Mouse (Mus musculus): Measurements from ENCODE around the gene Trmt44. TPM values are rescaled to one million over a fixed set of nuclear protein-coding genes. Genes with fewer than 3 reads are reported as not detected.

The Trmt44 gene
- polyA plus RNA-seq, 1 experiment from 2014 or later, result 2.2 TPM

- Histone ChIP-seq H3K27me3 (ENCODE audit: control insufficient read depth, insufficient read depth, low read depth, low read length) (no peaks in the 10 kb centered on the region), H3K36me3 (ENCODE audit: control insufficient read depth, insufficient read depth) (peaks cover 18% of the 10 kb centered on the region), H3K4me1 (ENCODE audit: control insufficient read depth, low read depth, low read length) (no peaks in the 10 kb centered on the region), H3K9me3 (replicated peaks; ENCODE audit: control insufficient read depth, low read length) (no peaks in the 10 kb centered on the region), H3K9ac (ENCODE audit: low read depth, low read length) (no peak overlapping the region), H3K4me3 (ENCODE audit: low read depth, low read length) (no peak overlapping the region), H3K27ac (ENCODE audit: low read length) (no peak overlapping the region), H3K4me2 (ENCODE audit: low read depth, low read length) (no peak overlapping the region)
- no peak for ATAC-seq (ENCODE audit: low read depth)
- WGBS (ENCODE audit: insufficient replicate concordance), result 55% methylated on average over 8 of the region's 8 CpGs
Measured at GRCm38 (mm10) chr5:35559447-35559846, 15.4 kb downstream of the Trmt44 start.

GRCm38 (mm10) chr5:35557946-35558621 is 16.8 kb downstream of the Trmt44 start:
- H3K4me1 ChIP-seq (ENCODE audit: control insufficient read depth, low read depth, low read length), result no peaks in the 10 kb centered on the region
- peaks cover 11% of the 10 kb centered on the region; the same call in 1 of the 2 replicates for H3K36me3 ChIP-seq (ENCODE audit: control insufficient read depth, insufficient read depth)
- no peaks in the 10 kb centered on the region for H3K9me3 ChIP-seq (replicated peaks; ENCODE audit: control insufficient read depth, low read length)
- H3K4me2 ChIP-seq (ENCODE audit: low read depth, low read length), result no peak overlapping the region
- ATAC-seq (ENCODE audit: low read depth), result no peak
- WGBS (ENCODE audit: insufficient replicate concordance), result 75% methylated on average over 13 of the region's 13 CpGs
- H3K4me3 ChIP-seq (ENCODE audit: low read depth, low read length), result no peak overlapping the region
- no peaks in the 10 kb centered on the region for H3K27me3 ChIP-seq (ENCODE audit: control insufficient read depth, insufficient read depth, low read depth, low read length)
- no peak overlapping the region for H3K9ac ChIP-seq (ENCODE audit: low read depth, low read length)
- H3K27ac ChIP-seq (ENCODE audit: low read length), result no peak overlapping the region

DNA sequence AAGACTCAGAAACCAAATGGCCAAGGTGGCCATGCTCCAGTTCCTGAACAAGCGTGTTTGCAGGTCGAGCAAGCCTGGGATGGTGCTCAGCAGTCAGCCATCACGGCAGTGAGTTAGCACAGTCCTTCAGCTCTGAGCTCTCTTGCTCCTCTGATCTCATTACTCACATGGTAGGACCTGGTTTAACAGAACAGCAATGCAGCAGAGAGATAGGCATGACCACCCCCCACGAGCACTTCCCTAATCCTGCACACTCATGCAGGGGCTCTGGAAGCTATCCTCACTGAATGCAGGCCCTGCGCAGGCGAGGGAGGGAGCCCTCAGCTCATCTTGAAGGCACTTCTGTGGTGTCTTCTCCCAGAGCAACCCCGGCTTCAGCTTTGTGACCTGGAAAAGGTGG is 18.5 kb downstream of the Trmt44 start:
- Histone ChIP-seq H3K4me1 (ENCODE audit: control insufficient read depth, low read depth, low read length) (no peaks in the 10 kb centered on the region), H3K36me3 (ENCODE audit: control insufficient read depth, insufficient read depth) (peaks cover 5% of the 10 kb centered on the region; the same call in 1 of the 2 replicates), H3K9me3 (replicated peaks; ENCODE audit: control insufficient read depth, low read length) (no peaks in the 10 kb centered on the region), H3K4me3 (ENCODE audit: low read depth, low read length) (no peak overlapping the region), H3K27me3 (ENCODE audit: control insufficient read depth, insufficient read depth, low read depth, low read length) (no peaks in the 10 kb centered on the region), H3K9ac (ENCODE audit: low read depth, low read length) (no peak overlapping the region), H3K4me2 (ENCODE audit: low read depth, low read length) (no peak overlapping the region), H3K27ac (ENCODE audit: low read length) (no peak overlapping the region)
- WGBS (ENCODE audit: insufficient replicate concordance), result 64% methylated on average over 7 of the region's 7 CpGs
- no peak for ATAC-seq (ENCODE audit: low read depth)

DNA sequence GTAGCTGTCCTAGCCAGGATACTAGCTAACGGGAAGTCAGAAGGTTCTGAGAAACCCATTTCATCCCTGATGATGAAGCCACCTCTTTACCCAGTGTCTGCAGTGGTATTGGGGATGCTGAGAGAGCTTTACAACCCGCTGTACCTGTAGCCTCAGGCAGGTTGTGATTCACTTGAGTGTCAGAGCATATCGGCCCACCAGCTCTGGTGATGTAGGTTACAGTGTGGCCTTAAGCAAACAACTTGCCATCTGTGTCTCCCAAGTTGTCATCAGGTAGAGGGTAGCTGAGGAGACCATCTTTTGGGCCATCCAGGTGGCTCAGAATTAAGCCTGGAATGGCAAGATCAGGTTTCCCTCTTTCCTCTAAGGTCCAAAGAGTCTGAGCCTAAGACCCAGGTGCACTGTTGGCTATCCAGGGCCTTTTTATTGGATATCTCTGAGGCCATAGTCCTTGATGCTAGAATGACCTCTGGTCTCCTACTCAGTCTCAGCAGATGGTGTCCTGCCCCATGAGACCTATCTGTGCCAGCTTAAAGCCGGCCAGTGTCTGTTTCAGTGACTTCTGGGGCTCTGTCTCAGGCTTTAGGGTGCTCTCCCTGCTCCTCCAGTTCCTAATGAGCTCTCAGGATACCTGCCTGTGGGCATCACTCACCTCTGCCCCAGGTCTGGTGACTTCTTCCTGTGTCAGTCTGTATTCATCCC is 21.9 kb downstream of the Trmt44 start:
- Histone ChIP-seq H3K36me3 (ENCODE audit: control insufficient read depth, insufficient read depth) (peaks cover 2% of the 10 kb centered on the region; the same call in 1 of the 2 replicates), H3K4me3 (ENCODE audit: low read depth, low read length) (no peak overlapping the region), H3K4me2 (ENCODE audit: low read depth, low read length) (no peak overlapping the region), H3K27me3 (ENCODE audit: control insufficient read depth, insufficient read depth, low read depth, low read length) (no peaks in the 10 kb centered on the region), H3K9ac (ENCODE audit: low read depth, low read length) (no peak overlapping the region), H3K4me1 (ENCODE audit: control insufficient read depth, low read depth, low read length) (no peaks in the 10 kb centered on the region), H3K27ac (ENCODE audit: low read length) (no peak overlapping the region), H3K9me3 (replicated peaks; ENCODE audit: control insufficient read depth, low read length) (no peaks in the 10 kb centered on the region)
- ATAC-seq (ENCODE audit: low read depth), result no peak
- 64% methylated on average over 4 of the region's 4 CpGs for WGBS (ENCODE audit: insufficient replicate concordance)

GRCm38 (mm10) chr5:35551855-35552837 is 22.7 kb downstream of the Trmt44 start:
- Histone ChIP-seq H3K9ac (ENCODE audit: low read depth, low read length) (no peak overlapping the region), H3K9me3 (replicated peaks; ENCODE audit: control insufficient read depth, low read length) (no peaks in the 10 kb centered on the region), H3K36me3 (ENCODE audit: control insufficient read depth, insufficient read depth) (peaks cover 2% of the 10 kb centered on the region; the same call in 1 of the 2 replicates), H3K4me2 (ENCODE audit: low read depth, low read length) (no peak overlapping the region), H3K4me3 (ENCODE audit: low read depth, low read length) (no peak overlapping the region), H3K4me1 (ENCODE audit: control insufficient read depth, low read depth, low read length) (no peaks in the 10 kb centered on the region), H3K27ac (ENCODE audit: low read length) (no peak overlapping the region), H3K27me3 (ENCODE audit: control insufficient read depth, insufficient read depth, low read depth, low read length) (no peaks in the 10 kb centered on the region)
- no peak for ATAC-seq (ENCODE audit: low read depth)
- 36% methylated on average over 7 of the region's 7 CpGs for WGBS (ENCODE audit: insufficient replicate concordance)

- Histone ChIP-seq H3K27me3 (ENCODE audit: control insufficient read depth, insufficient read depth, low read depth, low read length) (no peaks in the 10 kb centered on the region), H3K4me1 (ENCODE audit: control insufficient read depth, low read depth, low read length) (no peaks in the 10 kb centered on the region), H3K36me3 (ENCODE audit: control insufficient read depth, insufficient read depth) (no peaks in the 10 kb centered on the region), H3K27ac (ENCODE audit: low read length) (no peak overlapping the region), H3K4me2 (ENCODE audit: low read depth, low read length) (no peak overlapping the region), H3K9ac (ENCODE audit: low read depth, low read length) (no peak overlapping the region), H3K9me3 (replicated peaks; ENCODE audit: control insufficient read depth, low read length) (no peaks in the 10 kb centered on the region), H3K4me3 (ENCODE audit: low read depth, low read length) (no peak overlapping the region)
- peak; percentile 55 for ATAC-seq (ENCODE audit: low read depth)
Measured at GRCm38 (mm10) chr5:35546127-35546526, 28.7 kb downstream of the Trmt44 start.

- Histone ChIP-seq H3K4me3 (ENCODE audit: low read depth, low read length) (no peak overlapping the region), H3K4me1 (ENCODE audit: control insufficient read depth, low read depth, low read length) (no peaks in the 10 kb centered on the region), H3K36me3 (ENCODE audit: control insufficient read depth, insufficient read depth) (no peaks in the 10 kb centered on the region), H3K27ac (ENCODE audit: low read length) (no peak overlapping the region), H3K27me3 (ENCODE audit: control insufficient read depth, insufficient read depth, low read depth, low read length) (no peaks in the 10 kb centered on the region), H3K4me2 (ENCODE audit: low read depth, low read length) (no peak overlapping the region), H3K9me3 (replicated peaks; ENCODE audit: control insufficient read depth, low read length) (no peaks in the 10 kb centered on the region), H3K9ac (ENCODE audit: low read depth, low read length) (no peak overlapping the region)
- ATAC-seq (ENCODE audit: low read depth), result no peak
- 47% methylated on average over 4 of the region's 4 CpGs for WGBS (ENCODE audit: insufficient replicate concordance)
Measured at GRCm38 (mm10) chr5:35541059-35541790, 33.6 kb downstream of the Trmt44 start.

DNA sequence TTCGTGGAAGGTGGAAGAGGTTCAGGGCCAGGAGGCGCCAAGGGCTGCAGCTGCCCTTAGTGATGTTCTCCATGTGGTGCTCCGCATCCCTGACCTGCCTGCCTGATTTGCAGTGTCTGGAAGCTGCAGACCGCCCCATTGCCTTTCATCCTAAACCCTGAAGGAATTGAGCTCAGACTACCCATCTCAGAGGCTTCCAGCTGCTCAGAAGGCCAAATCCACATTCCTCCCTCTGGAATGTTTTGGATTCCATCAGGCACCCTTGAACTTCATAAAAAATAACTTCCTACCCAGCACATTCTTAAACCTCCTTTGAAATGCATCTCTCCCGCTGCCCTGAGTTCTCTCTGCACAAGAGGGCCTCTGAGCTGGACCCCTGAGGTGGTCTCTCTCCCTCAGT is 34.3 kb downstream of the Trmt44 start:
- no peaks in the 10 kb centered on the region for H3K36me3 ChIP-seq (ENCODE audit: control insufficient read depth, insufficient read depth)
- H3K27ac ChIP-seq (ENCODE audit: low read length), result no peak overlapping the region
- H3K4me3 ChIP-seq (ENCODE audit: low read depth, low read length), result no peak overlapping the region
- 51% methylated on average over 5 of the region's 5 CpGs for WGBS (ENCODE audit: insufficient replicate concordance)
- H3K4me1 ChIP-seq (ENCODE audit: control insufficient read depth, low read depth, low read length), result no peaks in the 10 kb centered on the region
- no peak for ATAC-seq (ENCODE audit: low read depth)
- no peaks in the 10 kb centered on the region for H3K27me3 ChIP-seq (ENCODE audit: control insufficient read depth, insufficient read depth, low read depth, low read length)
- H3K9ac ChIP-seq (ENCODE audit: low read depth, low read length), result no peak overlapping the region
- no peaks in the 10 kb centered on the region for H3K9me3 ChIP-seq (replicated peaks; ENCODE audit: control insufficient read depth, low read length)
- no peak overlapping the region for H3K4me2 ChIP-seq (ENCODE audit: low read depth, low read length)
